Mouse (Mus musculus): ENCODE data around the gene Id2. TPM values are rescaled to one million over a fixed set of nuclear protein-coding genes. Genes with fewer than 3 reads are reported as not detected.

Gene Id2
- polyA plus RNA-seq (2012; rRNA removed): 252 and 254 TPM in 2 replicates

DNA sequence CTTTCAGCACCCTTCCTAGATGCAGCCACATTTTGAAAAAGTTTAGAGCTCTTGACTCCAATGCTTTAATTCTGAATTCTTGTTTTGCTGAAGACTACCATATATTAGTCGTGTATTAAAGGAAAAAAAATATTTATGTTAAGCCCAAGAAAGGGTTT is at the start of gene Id2:
Gene Id2 (minus strand): TSS at position 89 of the 158 bp plus-strand sequence.

Other genes with a start within 250 kb of the Id2 start
- gene Kidins220, start 122.2 kb downstream of the Id2 start, polyA plus RNA-seq (2012; rRNA removed): 258 and 265 TPM in 2 replicates